Mouse (Mus musculus) limb, embryonic 11.5 days (tissue): ENCODE measurements around the gene Tmem82. TPM values are rescaled to one million over a fixed set of nuclear protein-coding genes. Genes with fewer than 3 reads are reported as not detected.
A peak's percentile ranks its signal among the peaks of the same experiment; 100 is the strongest.

Experiments
- ATAC-seq: fragments of 200-750 bp; cut with Nextera tagmentation; 2 replicates; pipeline ENCODE4 v1.8.0; 2017; ENCODE audit warnings: low read depth; ENCODE audit not compliant: insufficient number of reproducible peaks, low FRiP score, low TSS enrichment
- DNase-seq: peaks from one replicate; pipeline ENCODE4 v3.0.0-alpha.2; 2015; ENCODE audit warnings: low spot score
- H3K27ac ChIP-seq: fragments of 300-500 bp; sonication (generic); replicated peaks from 2 replicates; pipeline ENCODE4 v1.5.1; 2014; ENCODE audit warnings: low read depth, mild to moderate bottlenecking, low read length
- H3K27me3 ChIP-seq: fragments of 300-500 bp; sonication (generic); 2 replicates; pipeline ENCODE4 v1.6.1; 2014; ENCODE audit warnings: mild to moderate bottlenecking, low read length, mixed read lengths; ENCODE audit not compliant: control insufficient read depth, insufficient read depth
- H3K36me3 ChIP-seq: fragments of 300-500 bp; sonication (generic); 2 replicates; pipeline ENCODE4 v1.6.1; 2014; ENCODE audit warnings: mild to moderate bottlenecking, low read length, moderate library complexity, mixed read lengths; ENCODE audit not compliant: control insufficient read depth, insufficient read depth
- H3K4me1 ChIP-seq: fragments of 300-500 bp; sonication (generic); 2 replicates; pipeline ENCODE4 v1.6.1; 2014; ENCODE audit warnings: low read length, mixed read lengths; ENCODE audit not compliant: control insufficient read depth, insufficient read depth
- H3K4me2 ChIP-seq: fragments of 300-500 bp; sonication (generic); 2 replicates; pipeline ENCODE4 v1.6.1; 2014; ENCODE audit warnings: low read depth, mild to moderate bottlenecking, moderate library complexity; ENCODE audit not compliant: severe bottlenecking
- H3K4me3 ChIP-seq: fragments of 300-500 bp; sonication (generic); 2 replicates; pipeline ENCODE4 v1.5.1; 2014; ENCODE audit warnings: low read depth, low read length
- H3K9ac ChIP-seq: fragments of 300-500 bp; sonication (generic); 2 replicates; pipeline ENCODE4 v1.6.1; 2014; ENCODE audit warnings: mild to moderate bottlenecking, low read length
- H3K9me3 ChIP-seq: fragments of 300-500 bp; sonication (generic); 2 replicates; pipeline ENCODE4 v1.6.1; 2016; ENCODE audit warnings: low read length; ENCODE audit not compliant: control insufficient read depth
- WGBS: fragments of 180-500 bp; shearing (Covaris S2); extraction: QIAGEN DNeasy Blood & Tissue Kit; methylation state at CpG from one replicate; pipeline ENCODE4 v1.1.7; 2014; 5-methylcytosine and 5-hydroxymethylcytosine counted together
- polyA plus RNA-seq: library from polyadenylated mRNA; unstranded; fragments of >200 nt; fragmentation: Nextera tagmentation; extraction: Ambion mirVana; gene quantifications from 2 replicates; pipeline ENCODE4 v1.2.1, GENCODE M21; 2014

Tmem82 gene
- polyA plus RNA-seq, 1 experiment from 2014 or later: 0.60 TPM

DNA sequence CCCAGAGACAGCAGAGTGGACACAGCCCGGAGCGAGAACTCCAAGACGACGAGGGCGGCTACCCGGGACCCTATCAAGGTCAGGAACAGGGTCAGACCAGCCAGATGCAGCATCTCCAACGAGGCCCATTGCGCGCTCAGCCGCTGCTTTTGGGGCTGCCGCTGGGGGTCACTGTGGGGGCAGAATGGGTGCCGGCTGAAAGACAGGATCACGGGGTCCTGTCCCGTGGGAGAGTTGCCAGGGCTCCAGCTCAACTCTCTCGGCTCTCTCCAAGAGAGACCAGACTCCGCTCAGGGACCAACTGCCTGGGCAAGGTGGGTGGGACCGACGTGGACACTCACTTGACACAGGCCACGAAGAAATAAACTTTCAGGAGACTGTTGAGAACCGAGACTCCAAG lies 1.1 kb downstream of the Tmem82 start:
- DNase-seq: peak; percentile 80
- no peak for ATAC-seq
- Histone ChIP-seq H3K9me3 (no peaks in the 10 kb centered on the region), H3K27ac (no peak overlapping the region), H3K9ac (peak overlapping the region; percentile 45), H3K27me3 (no peaks in the 10 kb centered on the region), H3K36me3 (no peaks in the 10 kb centered on the region; the same call in 1 of the 2 replicates), H3K4me2 (peak overlapping the region; percentile 51), H3K4me3 (peak overlapping the region; percentile 20), H3K4me1 (peaks cover 9% of the 10 kb centered on the region; the same call in 1 of the 2 replicates)
- 3% methylated on average over 20 of the region's 20 CpGs for WGBS

DNA sequence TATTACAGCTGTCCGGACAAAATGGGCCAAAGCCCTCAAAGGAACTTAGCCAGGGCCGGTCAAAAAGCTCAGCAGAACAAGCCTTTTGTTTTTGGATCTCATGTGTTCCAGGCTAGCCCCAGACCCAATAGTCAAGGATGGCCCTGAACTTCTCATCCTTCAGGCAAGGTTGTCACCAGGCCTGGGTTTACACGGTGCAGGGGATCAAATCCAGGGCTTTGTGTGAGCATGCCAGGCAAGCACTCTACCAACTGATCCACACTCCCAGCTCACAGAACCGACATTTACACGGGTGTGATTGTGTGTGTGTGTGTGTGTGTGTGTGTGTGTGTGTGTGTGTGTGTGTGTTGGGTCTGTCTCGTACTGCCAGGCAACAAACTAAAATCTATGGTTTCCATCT lies 1.6 kb downstream of the Tmem82 start:
- Histone ChIP-seq H3K27ac (no peak overlapping the region), H3K4me3 (no peak overlapping the region), H3K9me3 (no peaks in the 10 kb centered on the region), H3K4me1 (peaks cover 9% of the 10 kb centered on the region; the same call in 1 of the 2 replicates), H3K4me2 (no peak overlapping the region), H3K9ac (no peak overlapping the region), H3K27me3 (no peaks in the 10 kb centered on the region), H3K36me3 (no peaks in the 10 kb centered on the region; the same call in 1 of the 2 replicates)
- ATAC-seq (no peak), DNase-seq (no peak)
- WGBS: 78% methylated on average over 6 of the region's 6 CpGs

DNA sequence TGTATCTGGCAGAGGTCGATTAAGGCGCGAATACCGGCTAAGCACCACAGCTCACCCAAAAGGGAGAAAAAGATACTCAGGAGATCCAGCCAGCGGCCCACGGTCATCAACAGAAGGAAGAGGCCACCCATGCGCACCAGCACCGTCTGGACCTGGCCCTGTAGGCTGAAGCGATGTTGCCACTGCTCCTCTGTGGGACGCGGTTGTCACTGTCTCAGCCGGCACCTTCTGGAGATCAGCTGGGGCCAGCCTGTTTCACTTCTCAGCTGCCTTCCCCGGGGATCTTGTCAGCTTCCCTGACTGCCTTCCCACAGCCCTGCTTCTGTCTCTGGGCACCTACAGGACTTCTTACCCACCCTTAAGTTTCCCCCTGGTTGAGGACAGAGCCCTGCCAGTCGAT lies 3.5 kb downstream of the Tmem82 start:
- Histone ChIP-seq H3K4me2 (no peak overlapping the region), H3K27me3 (no peaks in the 10 kb centered on the region), H3K27ac (no peak overlapping the region), H3K4me3 (no peak overlapping the region), H3K36me3 (no peaks in the 10 kb centered on the region; the same call in 1 of the 2 replicates), H3K9ac (no peak overlapping the region), H3K4me1 (peaks cover 9% of the 10 kb centered on the region; the same call in 1 of the 2 replicates), H3K9me3 (no peaks in the 10 kb centered on the region)
- DNase-seq: no peak
- WGBS: 82% methylated on average over 14 of the region's 14 CpGs
- no peak for ATAC-seq

DNA sequence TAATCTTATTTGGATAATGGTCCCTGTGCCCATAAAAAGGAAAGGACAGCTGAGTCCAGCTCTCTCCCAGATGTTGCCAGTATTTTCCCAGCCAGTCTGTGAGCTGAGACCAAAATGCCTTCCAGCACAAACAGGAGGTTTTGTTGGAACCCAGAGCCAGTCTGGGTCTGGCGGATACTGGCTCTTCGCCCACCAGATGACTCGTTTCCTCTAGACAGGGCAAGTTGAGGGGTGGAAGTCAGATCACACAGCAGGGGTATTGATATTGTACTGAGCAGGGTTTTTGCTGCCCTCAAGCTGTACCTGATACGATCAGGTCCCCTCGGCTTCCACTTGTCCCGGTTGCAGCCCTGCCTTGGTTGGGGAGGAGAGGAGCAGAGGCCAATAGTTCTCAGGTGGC lies 8.9 kb downstream of the Tmem82 start:
- H3K9me3 ChIP-seq: no peaks in the 10 kb centered on the region
- H3K9ac ChIP-seq: no peak overlapping the region
- no peaks in the 10 kb centered on the region for H3K36me3 ChIP-seq
- H3K4me3 ChIP-seq: no peak overlapping the region
- ATAC-seq (no peak), DNase-seq (no peak)
- no peak overlapping the region for H3K4me2 ChIP-seq
- H3K27ac ChIP-seq: no peak overlapping the region
- H3K4me1 ChIP-seq: no peaks in the 10 kb centered on the region
- H3K27me3 ChIP-seq: no peaks in the 10 kb centered on the region
- WGBS: 83% methylated on average over 6 of the region's 6 CpGs

DNA sequence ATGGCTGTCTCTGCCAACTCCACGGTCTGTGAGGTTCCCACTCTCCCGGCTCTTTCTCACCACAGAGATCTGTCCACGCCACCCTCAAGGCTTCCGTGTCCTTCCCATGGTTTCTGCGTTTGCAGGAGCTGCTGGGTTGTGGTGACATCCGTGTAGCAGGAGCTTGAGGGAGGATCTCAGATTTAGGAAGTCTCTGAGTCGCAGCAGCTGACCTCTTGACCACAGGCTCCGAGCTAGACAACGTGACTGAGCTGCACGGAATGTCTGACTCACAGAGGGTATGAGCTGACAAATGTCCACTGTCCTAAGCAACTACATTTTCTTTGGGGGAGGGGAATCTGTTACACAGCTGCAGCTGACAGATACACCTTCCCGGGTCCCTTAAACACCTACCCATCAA lies 12.6 kb downstream of the Tmem82 start, which contains the start of gene Fblim1:
TSS of gene Fblim1 (minus strand) at position 236 of the 400 bp plus-strand sequence.
- no peak within 1 kb of the TSS for H3K4me2 ChIP-seq
- no peak within 1 kb of the TSS for H3K9ac ChIP-seq
- DNase-seq: no peak
- H3K36me3 ChIP-seq: no peaks in the 10 kb centered on the region
- no peaks in the 10 kb centered on the region for H3K27me3 ChIP-seq
- no peak within 1 kb of the TSS for H3K4me3 ChIP-seq
- H3K27ac ChIP-seq: no peak within 1 kb of the TSS
- no peak for ATAC-seq
- no peaks in the 10 kb centered on the region for H3K9me3 ChIP-seq
- no peaks in the 10 kb centered on the region for H3K4me1 ChIP-seq
- 84% methylated on average over 11 of the region's 11 CpGs for WGBS

DNA sequence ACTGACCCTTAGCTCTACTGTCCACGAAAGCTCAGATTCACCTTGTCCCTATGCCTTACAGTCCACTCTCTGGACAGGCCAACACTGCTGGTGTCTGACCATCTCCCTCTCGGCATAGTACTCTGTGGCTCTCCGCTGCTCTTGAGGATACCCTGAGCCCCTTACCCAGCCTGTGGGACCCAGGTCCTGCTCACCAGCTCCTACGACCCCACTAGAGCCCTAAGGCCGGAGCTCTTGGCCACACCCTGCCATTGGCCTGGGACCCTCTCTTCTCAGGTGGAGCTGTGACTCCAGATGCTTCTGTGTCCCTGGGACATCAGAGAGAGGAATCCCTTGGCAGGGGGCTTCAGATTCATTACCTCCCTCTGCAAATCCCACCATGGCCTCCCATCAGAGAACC lies 13.0 kb downstream of the Tmem82 start:
- WGBS: 87% methylated on average over 5 of the region's 5 CpGs

DNA sequence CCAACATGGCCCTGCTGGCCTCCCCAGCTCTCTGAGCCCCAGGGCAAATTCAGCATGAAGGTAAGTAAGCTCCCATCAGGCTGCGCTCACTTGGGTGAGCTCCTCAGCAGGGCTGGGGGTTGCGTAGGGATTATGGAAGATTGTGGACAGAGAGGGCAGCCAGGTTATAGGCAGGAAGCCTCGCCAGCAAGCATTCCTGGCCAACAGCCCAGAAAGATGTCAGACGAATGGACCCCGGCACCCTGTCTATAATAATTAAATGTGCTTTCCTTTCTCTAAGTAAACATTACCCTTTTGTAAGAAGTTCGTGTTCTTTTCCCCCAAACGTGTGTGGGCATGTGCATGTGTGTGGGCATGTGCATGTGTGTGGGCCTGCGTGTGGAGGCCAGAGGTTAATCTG lies 13.9 kb downstream of the Tmem82 start:
- H3K4me1 ChIP-seq: no peaks in the 10 kb centered on the region
- ATAC-seq (no peak), DNase-seq (no peak)
- H3K36me3 ChIP-seq: no peaks in the 10 kb centered on the region
- WGBS: 80% methylated on average over 8 of the region's 8 CpGs
- H3K9ac ChIP-seq: no peak overlapping the region
- H3K4me3 ChIP-seq: no peak overlapping the region
- H3K4me2 ChIP-seq: no peak overlapping the region
- no peak overlapping the region for H3K27ac ChIP-seq
- H3K9me3 ChIP-seq: no peaks in the 10 kb centered on the region
- no peaks in the 10 kb centered on the region for H3K27me3 ChIP-seq

More for the DNA sequence above, 13.0 kb downstream of the Tmem82 start:
- H3K9me3 ChIP-seq: no peaks in the 10 kb centered on the region
- H3K36me3 ChIP-seq: no peaks in the 10 kb centered on the region
- no peak overlapping the region for H3K4me3 ChIP-seq
- H3K9ac ChIP-seq: no peak overlapping the region
- no peaks in the 10 kb centered on the region for H3K4me1 ChIP-seq
- no peak overlapping the region for H3K4me2 ChIP-seq
- no peak overlapping the region for H3K27ac ChIP-seq
- ATAC-seq: no peak
- DNase-seq: no peak
- H3K27me3 ChIP-seq: no peaks in the 10 kb centered on the region

DNA sequence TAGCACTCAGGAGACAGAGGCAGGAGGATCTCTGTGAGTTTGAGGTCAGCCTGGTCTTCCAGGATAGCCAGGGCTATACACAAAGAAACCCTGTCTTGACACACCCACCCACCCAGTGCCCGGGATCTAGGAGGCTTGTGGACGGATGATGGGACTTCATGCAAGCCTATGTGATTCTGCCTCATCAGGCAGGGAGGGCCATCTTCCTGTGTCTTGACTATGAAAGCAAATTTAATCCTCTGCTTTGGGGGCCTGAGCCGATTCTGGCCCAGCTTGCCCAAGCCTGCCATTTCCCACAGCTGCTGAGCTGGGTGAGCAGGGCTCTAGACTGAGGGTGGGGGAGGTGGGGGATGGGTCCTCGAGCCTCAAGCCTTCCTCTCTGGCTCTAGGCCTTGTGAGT lies 14.5 kb downstream of the Tmem82 start:
- no peaks in the 10 kb centered on the region for H3K36me3 ChIP-seq
- H3K4me3 ChIP-seq: no peak overlapping the region
- no peaks in the 10 kb centered on the region for H3K27me3 ChIP-seq
- H3K27ac ChIP-seq: no peak overlapping the region
- no peak for ATAC-seq
- no peak overlapping the region for H3K9ac ChIP-seq
- 0 out of 2 replicates have a peak, but pooled peaks cover under 1% of the 10 kb centered on the region for H3K4me1 ChIP-seq
- no peaks in the 10 kb centered on the region for H3K9me3 ChIP-seq
- no peak overlapping the region for H3K4me2 ChIP-seq
- WGBS: 75% methylated on average over 4 of the region's 4 CpGs
- no peak for DNase-seq
